Mouse (Mus musculus): ENCODE measurements around the gene Lpar2.
A peak's percentile ranks its signal among the peaks of the same experiment; 100 is the strongest.

The Lpar2 gene

GRCm38 (mm10) chr8:69867696-69868326 is 45.6 kb downstream of the Lpar2 start:
- no peak for DNase-seq (ENCODE audit: low spot score in 2 of 2)

DNA sequence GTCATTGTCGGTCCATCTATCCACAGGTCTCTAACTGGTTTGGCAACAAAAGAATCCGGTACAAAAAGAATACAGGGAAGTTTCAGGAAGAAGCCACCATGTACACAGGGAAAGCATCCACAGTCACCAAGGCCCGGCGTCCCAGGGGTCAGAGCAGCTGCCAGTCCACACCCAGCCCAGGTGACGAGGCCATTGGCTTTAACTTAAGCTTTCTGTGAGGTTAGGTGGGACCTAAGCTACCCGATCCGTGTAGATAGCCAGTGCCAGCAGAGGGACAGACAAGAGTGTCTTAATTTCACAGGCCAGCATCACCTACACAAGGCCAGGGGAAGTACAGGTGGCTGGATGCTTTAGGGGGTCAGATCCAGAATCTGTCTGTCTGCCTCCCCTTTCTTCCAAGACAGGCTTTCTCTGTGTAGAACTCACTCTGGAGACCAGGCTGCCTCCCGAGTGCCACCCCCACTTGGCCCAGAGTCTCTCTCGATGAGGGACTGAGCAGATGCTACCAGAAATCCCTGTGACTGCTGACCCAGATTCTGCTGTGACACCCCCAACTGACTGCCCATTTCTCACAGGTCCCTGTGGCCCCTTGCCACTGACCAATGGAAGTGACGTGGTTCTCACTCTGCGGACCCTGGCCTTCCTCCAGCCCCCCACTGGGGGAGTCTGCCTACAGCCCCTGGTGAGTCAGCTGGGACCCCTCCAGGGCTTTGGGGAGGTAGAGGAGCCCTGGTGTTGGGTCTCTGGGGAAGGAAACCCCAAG is 48.0 kb downstream of the Lpar2 start:
- DNase-seq (ENCODE audit: low spot score in 2 of 2) = no peak

DNA sequence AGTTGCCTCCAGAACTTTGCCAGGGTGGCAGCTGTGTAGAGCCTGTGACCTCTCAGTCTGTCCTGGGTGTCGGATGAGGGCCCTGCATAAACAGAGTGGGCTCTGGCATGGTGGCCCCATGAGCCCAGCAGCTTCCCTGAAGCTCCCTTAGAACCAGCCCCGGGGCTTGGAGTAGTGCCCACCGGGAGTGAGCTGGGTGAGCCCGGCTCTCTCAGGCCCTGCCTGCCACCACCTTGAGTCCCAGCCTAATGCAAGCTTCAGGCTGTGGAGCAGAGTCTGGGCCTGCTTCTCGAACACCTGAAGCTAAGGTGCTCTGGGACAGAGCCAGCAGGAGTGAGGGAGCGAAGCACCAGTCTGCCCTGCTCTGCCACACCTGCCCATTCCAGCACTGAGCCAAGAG is 48.7 kb downstream of the Lpar2 start:
- DNase-seq (ENCODE audit: low spot score in 2 of 2) = no peak

DNA sequence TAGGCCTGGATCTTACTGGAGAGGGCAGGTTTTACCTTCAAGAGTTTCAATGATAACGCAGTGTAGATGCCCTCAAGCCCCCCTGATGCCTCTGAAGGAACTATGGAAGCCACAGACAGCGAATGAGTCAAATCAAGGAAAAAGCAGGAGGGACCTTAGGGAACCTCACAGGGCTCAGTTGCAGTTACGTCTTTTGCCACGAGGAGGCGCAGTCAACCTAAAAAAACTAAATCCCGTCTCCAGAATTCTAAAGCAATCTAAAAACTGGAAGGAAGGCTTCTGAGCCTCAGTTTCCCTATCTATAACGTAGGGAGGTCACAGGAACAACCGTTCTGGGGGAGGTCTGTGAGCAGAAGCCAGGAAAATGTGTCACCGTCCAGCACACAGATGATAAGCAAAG is 51.9 kb downstream of the Lpar2 start:
- DNase-seq (ENCODE audit: low spot score in 2 of 2) = peak in 1 of 2 experiments; percentile 57

GRCm38 (mm10) chr8:69874654-69875053 is 52.4 kb downstream of the Lpar2 start:
- DNase-seq (ENCODE audit: low spot score in 2 of 2) = no peak

- DNase-seq (ENCODE audit: low spot score in 2 of 2) = no peak
Observed at GRCm38 (mm10) chr8:69876097-69876496, 53.9 kb downstream of the Lpar2 start.

GRCm38 (mm10) chr8:69876967-69877366 is 54.7 kb downstream of the Lpar2 start:
- no peak for DNase-seq (ENCODE audit: low spot score in 2 of 2)

DNA sequence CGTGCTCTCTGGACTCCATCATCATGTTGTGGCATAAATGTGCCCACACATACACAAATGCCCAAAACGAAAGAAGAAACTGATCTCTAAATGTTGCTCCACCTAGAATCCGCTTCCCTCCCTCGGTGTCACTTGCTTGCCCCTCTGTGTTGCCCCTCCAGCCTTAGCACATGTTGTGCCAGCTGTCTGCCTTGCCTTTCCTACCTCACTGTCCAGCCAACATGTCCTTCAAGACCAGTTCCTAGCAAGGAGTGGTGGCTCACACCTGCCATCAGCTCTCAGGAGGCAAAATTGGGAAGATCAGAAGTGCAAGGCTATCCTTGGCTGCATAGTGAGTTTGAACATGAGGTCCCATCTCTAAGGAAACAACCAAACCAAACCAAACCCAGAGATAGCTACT is 55.2 kb downstream of the Lpar2 start:
- DNase-seq (ENCODE audit: low spot score in 2 of 2) = no peak

- DNase-seq (ENCODE audit: low spot score in 2 of 2) = no peak
Observed at GRCm38 (mm10) chr8:69877992-69878391, 55.8 kb downstream of the Lpar2 start.

DNA sequence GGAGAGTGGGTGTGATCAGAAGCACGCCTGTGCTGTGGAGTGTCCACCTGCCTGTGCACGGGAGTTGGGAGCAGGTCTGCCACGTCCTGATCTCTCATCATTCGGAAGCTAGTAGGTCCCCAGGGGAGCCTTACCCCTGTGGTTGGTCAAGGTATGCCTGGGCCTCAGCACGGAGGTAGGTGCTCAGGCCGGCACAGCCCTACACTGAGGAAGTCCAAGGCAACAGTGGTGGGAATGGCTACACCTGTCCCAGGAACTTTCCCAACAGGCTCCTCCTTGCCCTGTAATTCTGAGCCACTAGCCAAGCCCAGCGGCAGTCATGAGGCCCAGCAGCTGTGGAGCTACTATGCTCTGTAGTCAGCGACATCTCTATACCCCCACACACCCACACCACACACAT is 57.4 kb downstream of the Lpar2 start:
- DNase-seq (ENCODE audit: low spot score in 2 of 2) = no peak
